Mouse (Mus musculus): ENCODE measurements around the gene Osbpl9. TPM values are rescaled to one million over a fixed set of nuclear protein-coding genes. Genes with fewer than 3 reads are reported as not detected.

Gene Osbpl9
- polyA plus RNA-seq, 1 experiment from 2014 or later, result 87.9 TPM

DNA sequence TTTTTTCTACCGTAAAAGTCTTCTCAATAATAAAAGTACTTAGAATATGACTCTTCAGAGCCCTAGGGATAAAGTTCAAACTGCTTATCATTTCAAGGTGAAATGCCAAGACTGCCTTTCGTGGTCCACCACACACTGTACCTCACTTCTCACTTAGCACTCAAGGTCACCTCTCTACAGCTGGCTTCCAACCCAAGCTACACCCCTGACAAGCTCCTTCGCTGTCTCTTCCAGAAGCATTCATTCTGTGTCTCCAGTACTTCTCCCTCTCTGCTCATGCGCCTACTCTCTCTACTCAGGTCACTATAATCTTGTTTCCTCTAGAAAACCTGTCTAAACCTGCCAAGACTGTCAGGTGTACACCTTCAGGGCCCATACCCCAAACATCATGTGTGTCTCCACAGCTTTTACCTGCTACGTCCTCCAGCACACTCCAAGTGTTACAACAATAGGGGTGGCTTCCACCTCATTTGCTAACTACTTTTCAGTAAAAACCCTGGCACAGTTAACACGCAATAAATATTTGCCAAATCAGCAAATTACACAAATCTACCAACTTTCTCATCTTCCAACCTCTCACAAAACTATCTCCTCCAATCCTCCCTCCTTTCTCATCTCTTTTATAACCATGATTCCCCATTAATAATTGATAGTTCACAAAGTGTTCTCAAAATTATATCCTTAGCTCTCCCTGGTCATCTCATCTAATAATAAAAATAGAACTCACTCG is 6.0 kb downstream of the Osbpl9 start:
- Histone ChIP-seq H3K27me3 (no peaks in the 10 kb centered on the region), H3K36me3 (peaks cover 4% of the 10 kb centered on the region; the same call in 1 of the 2 replicates), H3K4me3 (no peak overlapping the region), H3K9me3 (replicated peaks) (no peaks in the 10 kb centered on the region), H3K4me2 (replicated peaks) (no peak overlapping the region), H3K27ac (no peak overlapping the region), H3K4me1 (peaks cover 15% of the 10 kb centered on the region), H3K9ac (no peak overlapping the region)
- no peak for ATAC-seq (ENCODE audit: low FRiP score)
- WGBS, result 92% methylated on average over 7 of the region's 7 CpGs

GRCm38 (mm10) chr4:109193886-109194285 is 8.2 kb downstream of the Osbpl9 start:
- H3K4me1 ChIP-seq, result peaks cover 8% of the 10 kb centered on the region; the same call in 1 of the 2 replicates
- WGBS, result 81% methylated on average over 5 of the region's 5 CpGs
- no peak for ATAC-seq (ENCODE audit: low FRiP score)

DNA sequence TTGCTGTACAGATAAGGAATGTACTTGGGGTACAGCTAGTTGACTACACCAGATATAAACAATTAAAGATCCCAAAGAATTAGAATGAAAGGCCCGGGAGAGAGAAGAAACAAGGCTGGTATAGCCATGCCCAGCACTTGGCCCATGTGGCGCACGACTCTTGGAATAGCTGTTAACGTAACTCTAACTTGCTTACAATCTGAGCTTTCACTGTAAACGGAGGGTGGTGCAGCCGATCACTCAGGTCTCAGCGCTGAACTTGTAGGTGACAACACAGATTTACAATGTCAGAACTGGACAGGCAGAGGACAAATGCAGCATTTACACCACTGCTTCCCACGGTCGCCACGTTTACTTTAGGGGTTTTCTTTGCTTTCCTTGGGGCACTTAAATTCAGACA is 10.5 kb downstream of the Osbpl9 start:
- H3K9ac ChIP-seq, result no peak overlapping the region
- H3K4me1 ChIP-seq, result peaks cover 4% of the 10 kb centered on the region; the same call in 1 of the 2 replicates
- no peak overlapping the region for H3K4me2 ChIP-seq (replicated peaks)
- peak overlapping the region; percentile 55; the same call in 1 of the 2 replicates for H3K27ac ChIP-seq
- WGBS, result 88% methylated on average over 10 of the region's 10 CpGs
- no peaks in the 10 kb centered on the region for H3K9me3 ChIP-seq (replicated peaks)
- no peak for ATAC-seq (ENCODE audit: low FRiP score)
- no peaks in the 10 kb centered on the region for H3K36me3 ChIP-seq
- no peak overlapping the region for H3K4me3 ChIP-seq
- H3K27me3 ChIP-seq, result no peaks in the 10 kb centered on the region

More at GRCm38 (mm10) chr4:109193886-109194285, 8.2 kb downstream of the Osbpl9 start:
- Histone ChIP-seq H3K9ac (no peak overlapping the region), H3K27me3 (no peaks in the 10 kb centered on the region), H3K36me3 (peaks cover 4% of the 10 kb centered on the region; the same call in 1 of the 2 replicates), H3K9me3 (replicated peaks) (no peaks in the 10 kb centered on the region), H3K4me2 (replicated peaks) (no peak overlapping the region), H3K4me3 (no peak overlapping the region), H3K27ac (no peak overlapping the region)

DNA sequence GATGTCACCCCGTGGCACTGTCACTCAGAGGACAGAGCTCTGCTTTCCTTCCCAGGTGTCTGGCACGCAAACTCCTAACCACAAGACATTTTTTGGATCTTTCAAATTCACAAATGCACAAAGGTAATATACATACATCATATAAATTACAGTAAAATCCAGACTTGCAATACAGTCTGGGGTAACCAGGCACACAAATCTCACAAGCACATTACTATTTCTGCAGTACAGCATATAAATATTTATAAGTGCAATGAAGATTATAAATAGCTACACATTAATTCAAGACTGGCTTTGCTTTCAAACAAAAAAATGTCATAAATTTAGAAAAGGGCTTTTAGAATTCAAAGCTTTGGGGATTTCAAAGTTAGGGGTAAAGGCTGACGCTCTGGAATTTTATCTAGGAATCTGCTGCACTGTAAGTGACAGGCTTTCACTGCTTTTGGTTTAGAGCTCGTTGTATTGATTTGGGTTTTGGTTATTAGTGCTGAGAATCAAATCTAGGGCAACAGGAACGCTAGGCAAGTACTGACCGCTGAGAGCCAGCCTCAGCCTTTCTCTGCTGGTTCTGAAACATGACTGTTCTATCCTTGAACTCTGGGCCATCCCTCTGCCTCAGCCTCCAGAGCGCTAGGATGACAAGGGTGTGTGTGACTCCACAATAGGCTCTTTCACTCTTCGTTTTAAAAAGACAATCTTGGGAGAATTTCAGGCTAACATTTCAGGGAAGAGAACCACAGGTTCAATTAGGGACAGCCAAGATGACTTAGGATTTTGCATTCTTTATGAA is 16.3 kb downstream of the Osbpl9 start:
- no peaks in the 10 kb centered on the region for H3K4me1 ChIP-seq
- no peak overlapping the region for H3K9ac ChIP-seq
- no peaks in the 10 kb centered on the region for H3K27me3 ChIP-seq
- H3K4me2 ChIP-seq (replicated peaks), result no peak overlapping the region
- no peak overlapping the region for H3K4me3 ChIP-seq
- no peaks in the 10 kb centered on the region for H3K9me3 ChIP-seq (replicated peaks)
- no peaks in the 10 kb centered on the region for H3K36me3 ChIP-seq
- 86% methylated on average over 8 of the region's 8 CpGs for WGBS
- ATAC-seq (ENCODE audit: low FRiP score), result no peak
- H3K27ac ChIP-seq, result no peak overlapping the region

- no peaks in the 10 kb centered on the region; the same call in 1 of the 2 replicates for H3K36me3 ChIP-seq
- no peak overlapping the region for H3K4me3 ChIP-seq
- H3K9ac ChIP-seq, result no peak overlapping the region
- H3K4me2 ChIP-seq (replicated peaks), result no peak overlapping the region
- H3K27ac ChIP-seq, result no peak overlapping the region
- no peaks in the 10 kb centered on the region for H3K27me3 ChIP-seq
- H3K9me3 ChIP-seq (replicated peaks), result no peaks in the 10 kb centered on the region; the same call in 1 of the 2 replicates
- H3K4me1 ChIP-seq, result peaks cover 13% of the 10 kb centered on the region
- no peak for ATAC-seq (ENCODE audit: low FRiP score)
Measured at GRCm38 (mm10) chr4:109175677-109176076, 26.4 kb downstream of the Osbpl9 start.

DNA sequence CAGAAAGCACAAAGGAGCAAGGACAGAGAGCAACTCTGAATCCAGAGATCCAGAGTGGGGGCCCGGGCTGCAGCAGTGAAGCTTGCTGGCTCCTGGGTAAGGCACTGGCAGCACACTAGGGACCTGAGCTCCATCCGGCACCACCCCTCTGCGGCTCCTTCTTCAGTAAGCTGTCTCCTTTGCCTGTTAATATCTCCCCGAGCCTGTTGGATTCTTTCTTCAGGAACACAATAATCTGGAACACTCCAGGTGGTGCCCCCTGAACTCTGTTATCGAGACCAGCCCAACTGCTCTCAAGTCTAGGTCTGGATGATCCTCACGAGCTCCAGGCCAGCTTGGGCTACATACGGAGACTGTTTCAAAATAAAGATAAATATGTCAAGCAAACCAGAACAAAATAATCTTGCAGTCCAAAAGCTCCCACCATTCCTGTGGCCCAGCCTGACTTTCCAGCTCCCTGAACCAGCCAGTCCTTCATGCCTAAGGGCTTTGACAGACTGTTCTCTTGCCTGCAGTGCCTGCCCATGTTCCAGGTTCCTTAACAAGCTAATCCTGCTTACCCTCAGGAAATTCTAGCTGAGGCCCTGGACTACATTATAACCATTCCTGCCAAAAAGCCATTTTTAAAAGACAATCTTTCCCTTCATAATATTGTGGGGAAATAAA is 28.2 kb downstream of the Osbpl9 start:
- H3K27me3 ChIP-seq, result no peaks in the 10 kb centered on the region
- H3K9ac ChIP-seq, result no peak overlapping the region
- peaks cover 13% of the 10 kb centered on the region for H3K4me1 ChIP-seq
- H3K36me3 ChIP-seq, result no peaks in the 10 kb centered on the region; the same call in 1 of the 2 replicates
- 54% methylated on average over 7 of the region's 7 CpGs for WGBS
- no peaks in the 10 kb centered on the region; the same call in 1 of the 2 replicates for H3K9me3 ChIP-seq (replicated peaks)
- no peak overlapping the region for H3K4me2 ChIP-seq (replicated peaks)
- peak overlapping the region; percentile 76 for H3K27ac ChIP-seq
- no peak overlapping the region for H3K4me3 ChIP-seq
- peak; percentile 43; the same call in 1 of the 2 replicates for ATAC-seq (ENCODE audit: low FRiP score)

GRCm38 (mm10) chr4:109173369-109173768 is 28.7 kb downstream of the Osbpl9 start:
- Histone ChIP-seq H3K27ac (peak overlapping the region; percentile 76), H3K9ac (no peak overlapping the region), H3K4me3 (no peak overlapping the region), H3K36me3 (no peaks in the 10 kb centered on the region; the same call in 1 of the 2 replicates), H3K9me3 (replicated peaks) (no peaks in the 10 kb centered on the region; the same call in 1 of the 2 replicates), H3K27me3 (no peaks in the 10 kb centered on the region), H3K4me2 (replicated peaks) (no peak overlapping the region), H3K4me1 (peaks cover 13% of the 10 kb centered on the region)
- 0 out of 2 replicates have a peak, but pooled peaks have one; percentile 43 for ATAC-seq (ENCODE audit: low FRiP score)
- WGBS, result 69% methylated on average over 4 of the region's 4 CpGs

- Histone ChIP-seq H3K4me1 (no peaks in the 10 kb centered on the region), H3K4me2 (replicated peaks) (no peak overlapping the region), H3K36me3 (no peaks in the 10 kb centered on the region; the same call in 1 of the 2 replicates), H3K27me3 (no peaks in the 10 kb centered on the region), H3K27ac (no peak overlapping the region), H3K4me3 (no peak overlapping the region), H3K9me3 (replicated peaks) (no peaks in the 10 kb centered on the region), H3K9ac (no peak overlapping the region)
- 41% methylated on average over 12 of the region's 12 CpGs for WGBS
- no peak; the same call in 1 of the 2 replicates for ATAC-seq (ENCODE audit: low FRiP score)
Measured at GRCm38 (mm10) chr4:109165521-109166173, 36.4 kb downstream of the Osbpl9 start.

DNA sequence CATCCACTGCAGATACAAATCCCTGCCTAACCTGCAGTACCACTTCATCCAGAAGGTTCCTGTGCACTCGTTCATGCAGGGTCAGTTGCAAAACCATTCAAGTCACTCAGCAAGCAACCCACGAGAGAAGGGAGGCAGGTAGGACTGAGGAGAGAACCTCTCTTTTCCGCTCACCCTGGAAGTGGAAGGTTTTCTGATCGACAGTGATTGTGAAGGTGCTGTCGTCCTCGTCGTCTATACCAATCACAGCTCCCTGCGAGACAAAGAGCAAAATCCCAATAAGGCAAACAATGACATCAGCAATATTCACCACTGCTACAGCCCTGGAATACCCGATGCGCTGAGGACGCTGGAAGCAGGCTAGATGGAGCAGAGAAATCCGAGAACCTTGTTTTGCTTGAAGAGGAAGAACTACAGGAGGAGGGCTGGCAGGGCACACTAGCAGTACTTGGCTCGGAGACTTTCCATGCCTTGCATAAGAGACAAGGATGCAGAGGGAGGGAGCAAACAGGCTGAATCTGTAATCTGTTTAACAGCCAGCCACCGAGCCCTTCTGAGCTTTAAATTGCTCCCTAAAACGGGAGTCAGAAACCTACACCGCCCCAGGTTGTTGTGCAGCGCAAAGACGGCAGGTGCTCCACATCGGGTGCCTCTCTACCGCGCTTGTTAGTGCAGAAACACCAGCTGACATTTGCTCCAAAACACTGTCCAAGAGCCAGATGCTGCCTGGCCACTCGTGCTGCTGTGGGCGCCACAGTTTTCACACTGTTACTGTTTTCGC is 45.4 kb downstream of the Osbpl9 start:
- Histone ChIP-seq H3K36me3 (no peaks in the 10 kb centered on the region), H3K27ac (peak overlapping the region; percentile 75), H3K4me1 (peaks cover 21% of the 10 kb centered on the region), H3K4me3 (peak overlapping the region; percentile 8; the same call in 1 of the 2 replicates), H3K9ac (peak overlapping the region; percentile 45), H3K9me3 (replicated peaks) (no peaks in the 10 kb centered on the region), H3K4me2 (replicated peaks) (peak overlapping the region; percentile 41), H3K27me3 (no peaks in the 10 kb centered on the region)
- ATAC-seq (ENCODE audit: low FRiP score), result peak; percentile 48; the same call in 1 of the 2 replicates
- 38% methylated on average over 24 of the region's 24 CpGs for WGBS

GRCm38 (mm10) chr4:109156073-109156472 is 46.0 kb downstream of the Osbpl9 start:
- H3K27ac ChIP-seq, result peak overlapping the region; percentile 75
- H3K4me2 ChIP-seq (replicated peaks), result peak overlapping the region; percentile 41
- H3K36me3 ChIP-seq, result no peaks in the 10 kb centered on the region
- no peaks in the 10 kb centered on the region for H3K9me3 ChIP-seq (replicated peaks)
- 0 out of 2 replicates have a peak overlapping the region, but pooled peaks have one; percentile 8 for H3K4me3 ChIP-seq
- no peak for ATAC-seq (ENCODE audit: low FRiP score)
- 76% methylated on average over 6 of the region's 6 CpGs for WGBS
- peaks cover 21% of the 10 kb centered on the region for H3K4me1 ChIP-seq
- H3K9ac ChIP-seq, result peak overlapping the region; percentile 45
- no peaks in the 10 kb centered on the region for H3K27me3 ChIP-seq

DNA sequence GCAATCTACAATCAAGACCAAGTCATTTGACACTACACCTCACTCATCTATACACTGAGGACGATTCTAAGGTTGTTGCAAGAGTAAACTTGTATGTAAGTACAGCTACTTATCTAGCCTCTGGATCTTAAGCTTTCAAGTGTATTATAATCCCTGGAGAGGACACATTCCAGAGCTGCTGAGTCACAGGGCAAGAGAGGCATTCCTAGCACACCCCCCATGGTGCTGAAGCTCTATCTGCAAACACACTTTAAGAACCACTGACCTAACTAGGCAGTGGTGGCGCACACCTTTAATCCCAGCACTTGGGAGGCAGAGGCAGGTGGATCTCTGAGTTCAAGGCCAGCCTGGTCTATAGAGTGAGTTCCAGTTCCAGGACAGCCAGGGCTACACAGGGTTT is 51.9 kb downstream of the Osbpl9 start:
- no peak overlapping the region for H3K4me3 ChIP-seq
- no peak for ATAC-seq (ENCODE audit: low FRiP score)
- no peak overlapping the region for H3K27ac ChIP-seq
- H3K9ac ChIP-seq, result no peak overlapping the region
- WGBS, result 78% methylated on average over 2 of the region's 2 CpGs
- 0 out of 2 replicates have a peak, but pooled peaks cover 5% of the 10 kb centered on the region for H3K4me1 ChIP-seq
- H3K9me3 ChIP-seq (replicated peaks), result no peaks in the 10 kb centered on the region
- H3K4me2 ChIP-seq (replicated peaks), result no peak overlapping the region
- H3K36me3 ChIP-seq, result no peaks in the 10 kb centered on the region
- H3K27me3 ChIP-seq, result no peaks in the 10 kb centered on the region

All from hindbrain, embryonic 12.5 days (tissue).